Mouse (Mus musculus) cerebellum, adult 11 months (tissue): Measurements from ENCODE around the gene Mras.
A peak's percentile ranks its signal among the peaks of the same experiment; 100 is the strongest.

Experiments used
- DNase-seq: peaks from one replicate; pipeline ENCODE4 v3.0.0; 2022

Mras gene

DNA sequence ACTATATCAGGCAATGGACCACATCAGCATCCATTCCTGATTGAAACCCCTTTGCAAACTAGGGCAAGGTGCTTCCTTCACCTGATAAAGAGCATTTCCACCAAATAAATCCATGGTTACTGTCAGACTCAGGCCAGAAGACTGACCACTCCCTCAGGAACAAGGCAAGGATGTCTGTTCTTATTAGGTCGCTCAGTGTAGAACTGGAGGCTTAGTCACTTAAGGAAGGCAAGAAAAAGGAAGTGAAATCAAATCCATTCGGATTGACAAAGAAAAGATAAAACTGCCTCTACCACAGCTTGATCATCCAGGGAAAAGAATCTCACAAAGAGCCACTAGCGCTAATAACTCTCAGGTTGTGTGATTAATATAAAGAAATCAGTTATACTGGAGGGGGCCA, 27.9 kb downstream of the Mras start:
- no peak for DNase-seq

DNA sequence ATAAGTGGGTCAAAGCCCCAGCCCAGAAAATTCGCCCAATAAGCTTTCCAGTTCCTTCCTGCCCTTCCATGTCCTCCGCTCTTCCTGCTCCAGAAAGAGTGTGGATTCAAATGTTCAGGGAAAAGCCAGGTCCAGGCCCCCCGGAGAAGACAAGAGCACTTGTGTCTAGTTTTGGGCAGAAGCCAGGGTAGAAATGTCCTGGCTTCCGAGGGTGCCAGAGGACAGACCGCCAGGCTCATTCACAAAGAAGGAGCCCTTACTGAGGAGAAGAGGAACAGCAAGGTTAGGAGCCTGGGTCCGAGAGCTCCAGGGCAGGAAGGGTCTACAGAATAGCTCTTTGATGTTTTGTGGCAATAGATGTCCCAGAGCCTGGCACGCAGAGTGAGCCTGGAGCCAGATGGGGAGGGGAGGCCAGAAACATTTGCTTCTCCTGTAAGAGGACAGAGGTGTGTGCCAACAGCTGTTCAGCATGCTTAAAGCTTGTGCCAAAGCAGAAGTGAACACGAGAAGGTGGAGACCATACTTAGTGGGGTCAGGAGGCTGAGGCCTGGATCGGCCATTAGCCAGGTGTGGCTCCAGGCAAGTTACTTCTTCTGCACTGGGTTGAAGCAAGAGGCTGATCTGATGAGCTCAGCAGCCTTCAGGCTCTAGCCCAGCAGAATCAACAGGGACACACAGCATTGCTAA, 35.8 kb downstream of the Mras start:
- no peak for DNase-seq

DNA sequence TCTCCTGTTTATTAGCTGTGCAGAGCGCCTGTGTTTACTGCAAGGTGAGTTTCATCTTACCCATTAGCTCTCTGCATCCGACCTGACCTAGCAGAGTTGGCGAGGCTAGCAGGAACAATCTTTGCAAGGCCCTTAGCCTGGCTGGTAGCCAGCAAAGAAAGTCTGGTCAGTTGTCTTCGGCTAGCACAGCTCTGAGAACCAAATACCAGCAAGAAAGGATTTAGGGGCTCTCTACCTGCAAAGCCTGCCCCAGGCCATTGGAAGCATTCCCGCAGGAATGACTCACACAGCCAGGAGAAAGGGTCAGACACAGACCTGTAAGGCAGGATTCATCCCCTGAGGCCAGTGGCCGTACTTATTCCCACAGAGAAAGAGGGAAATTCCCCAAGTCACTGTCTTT, 36.4 kb downstream of the Mras start:
- peak; percentile 32 for DNase-seq

DNA sequence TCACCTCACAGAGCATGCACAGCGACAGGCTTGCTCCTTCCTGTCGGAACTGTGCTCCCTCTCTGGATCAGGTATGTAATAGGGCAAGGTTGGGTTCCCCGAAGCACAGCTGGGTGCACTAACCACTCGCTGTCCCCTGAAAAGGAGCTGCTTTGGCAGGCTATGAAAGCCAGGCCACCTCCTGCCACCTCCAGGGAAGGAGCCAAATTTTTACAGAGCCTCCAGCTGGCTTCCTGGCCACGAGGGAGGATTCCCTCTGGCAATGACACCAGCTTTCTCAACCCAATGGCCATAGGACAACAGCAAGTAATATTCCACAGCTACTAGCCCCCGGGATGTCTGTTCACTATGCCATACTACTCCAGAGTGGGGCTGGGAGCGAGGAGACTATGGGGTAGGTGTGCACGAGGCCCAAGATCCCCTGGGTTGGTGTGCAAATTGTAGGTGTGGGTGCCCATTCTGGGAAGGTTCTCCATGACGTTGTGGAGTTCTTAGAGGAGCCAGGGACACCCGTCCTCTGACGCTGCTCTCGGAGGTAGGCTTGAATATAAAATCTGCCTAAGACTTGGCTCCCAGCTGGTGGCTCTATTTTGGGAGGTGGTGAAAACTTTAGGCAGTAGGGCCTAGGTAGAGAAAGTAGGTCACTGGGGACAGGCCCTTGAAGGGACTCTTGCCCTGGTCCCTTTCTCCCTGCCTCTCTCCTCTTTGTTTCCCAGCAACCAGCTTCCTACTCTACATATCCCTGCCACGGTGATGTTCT, 39.9 kb downstream of the Mras start:
- peak; percentile 34 for DNase-seq

DNA sequence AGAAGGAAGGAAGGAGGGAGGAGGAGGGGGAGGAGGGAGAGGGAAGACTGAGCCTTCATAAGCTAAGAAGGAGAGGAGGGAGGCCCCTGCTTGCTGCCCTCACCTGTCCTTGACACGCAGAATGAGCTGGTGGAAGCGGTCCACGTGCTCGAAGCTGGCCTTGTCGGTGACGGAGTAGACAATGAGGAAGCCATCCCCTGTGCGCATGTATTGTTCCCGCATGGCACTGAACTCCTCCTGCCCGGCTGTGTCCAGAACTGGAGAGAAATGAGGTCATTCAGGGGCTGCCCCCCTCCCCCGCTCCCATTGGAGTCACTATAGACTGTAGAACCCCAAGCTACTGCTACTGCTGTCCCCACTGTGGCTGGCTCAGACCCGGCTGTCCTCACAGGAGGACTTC, 42.8 kb downstream of the Mras start:
- DNase-seq = no peak

DNA sequence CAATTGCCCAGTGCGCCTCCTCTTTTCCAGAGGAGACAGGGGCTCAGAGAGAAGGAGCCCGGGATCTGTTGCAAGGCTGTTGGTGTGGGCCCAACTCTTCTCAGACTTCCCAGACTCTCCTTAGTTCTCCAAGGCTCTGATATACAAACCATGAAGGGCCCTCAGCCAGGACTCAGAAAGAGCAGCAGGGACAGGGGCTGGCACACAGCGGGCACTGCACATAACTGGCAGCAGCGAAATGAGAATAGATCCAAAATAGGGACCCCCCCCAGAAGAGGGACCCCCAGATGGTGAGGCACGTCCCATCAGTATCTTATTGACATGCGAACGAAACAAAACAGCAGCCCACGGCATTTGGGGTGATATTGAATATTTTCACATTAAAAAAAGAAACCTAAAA, 44.0 kb downstream of the Mras start:
- no peak for DNase-seq

DNA sequence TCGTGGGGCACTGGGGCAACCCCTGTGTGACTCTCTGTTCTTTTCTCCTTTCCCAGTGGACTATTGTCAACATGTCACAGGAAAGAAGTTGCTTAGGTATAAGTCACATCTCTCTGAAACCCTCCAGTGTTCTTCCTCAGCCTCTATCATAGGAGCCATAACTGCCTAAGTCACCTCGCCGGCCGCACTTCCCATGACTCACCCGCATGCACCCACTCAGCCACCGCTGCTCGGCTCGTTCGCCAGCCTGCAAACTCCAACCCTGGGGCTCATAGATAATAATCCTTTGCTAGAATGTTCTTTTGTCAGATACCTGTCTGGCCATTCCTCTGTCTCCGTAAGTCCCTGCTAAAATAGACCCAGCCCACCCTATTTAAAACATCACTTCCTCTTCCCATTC, 45.6 kb downstream of the Mras start:
- DNase-seq = no peak

DNA sequence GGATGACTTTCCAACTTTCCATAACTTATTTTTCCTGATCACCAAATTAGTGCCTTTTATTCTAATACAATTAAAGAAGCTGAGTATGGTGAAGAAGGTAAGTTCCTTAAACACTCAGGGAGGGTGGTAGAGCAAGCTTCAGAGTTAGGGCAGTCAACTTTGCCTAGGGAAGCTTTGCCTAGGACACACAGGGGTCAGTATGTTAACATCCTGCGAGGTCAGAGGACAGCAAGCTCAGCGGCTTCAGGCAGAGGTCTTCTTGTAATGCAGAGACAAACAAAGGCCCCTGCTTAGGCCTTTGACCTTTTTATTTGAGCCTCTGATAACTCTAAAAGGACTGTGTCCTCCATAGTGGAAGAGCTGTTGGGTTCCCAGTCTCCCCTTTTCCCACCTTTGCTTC, 46.5 kb downstream of the Mras start:
- DNase-seq = no peak

DNA sequence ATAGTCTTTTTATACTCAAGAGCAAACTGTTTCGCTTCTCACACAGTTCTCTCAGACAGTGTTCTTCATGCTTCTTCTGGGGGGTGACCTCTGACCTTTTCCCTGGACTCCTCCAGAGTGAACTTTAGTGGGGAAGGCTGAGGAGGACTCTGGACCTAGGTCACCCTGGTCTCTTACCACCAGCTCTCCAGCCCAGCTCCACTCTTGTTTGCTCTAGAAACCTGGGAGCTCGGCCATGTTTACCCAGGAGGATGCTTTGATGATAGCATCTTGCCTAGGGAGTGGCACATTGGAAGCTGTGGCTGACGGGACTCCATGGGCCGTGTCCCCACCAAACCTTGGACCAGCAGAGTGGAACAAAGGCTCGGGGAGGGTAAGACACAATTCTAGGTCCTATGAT, 47.0 kb downstream of the Mras start:
- DNase-seq = no peak

DNA sequence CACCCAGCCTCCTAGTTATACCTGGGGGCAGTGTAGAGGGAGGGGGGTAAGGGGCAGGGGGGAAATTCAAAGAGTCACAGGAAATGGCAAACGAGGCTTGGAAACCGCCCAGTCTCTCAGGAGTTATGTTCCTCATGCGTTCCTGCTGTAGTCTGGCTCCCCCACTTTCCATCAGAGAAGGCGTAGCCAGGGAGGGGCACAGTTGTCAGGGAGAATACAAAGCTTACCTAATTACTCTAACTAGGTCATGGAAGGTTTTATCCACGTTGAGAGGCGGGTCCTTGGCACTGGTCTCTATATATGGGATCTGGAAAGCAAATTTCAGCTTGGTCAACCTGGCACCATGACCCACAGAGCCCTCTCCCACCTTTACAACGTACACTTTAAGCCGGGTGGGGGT, 47.7 kb downstream of the Mras start:
- DNase-seq = no peak

DNA sequence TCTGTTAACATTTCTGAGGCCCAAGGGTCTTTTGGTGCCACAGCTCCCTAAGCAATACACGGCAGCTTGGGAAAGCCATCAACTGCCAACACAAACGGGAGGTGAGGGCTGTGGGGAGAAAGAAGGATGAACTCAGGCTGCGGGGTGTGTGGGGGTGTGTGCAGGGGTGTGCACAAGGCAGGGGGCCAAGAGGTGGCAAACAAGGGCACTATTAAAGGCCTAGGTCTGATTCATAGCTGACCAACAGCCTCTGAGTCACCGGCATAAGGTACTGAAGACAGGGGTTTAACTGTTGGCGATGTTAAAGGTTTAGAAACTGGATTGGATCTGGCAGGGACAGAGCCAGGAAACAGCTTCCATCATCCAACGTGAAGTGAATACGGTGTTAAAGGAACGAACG, 48.3 kb downstream of the Mras start:
- no peak for DNase-seq

DNA sequence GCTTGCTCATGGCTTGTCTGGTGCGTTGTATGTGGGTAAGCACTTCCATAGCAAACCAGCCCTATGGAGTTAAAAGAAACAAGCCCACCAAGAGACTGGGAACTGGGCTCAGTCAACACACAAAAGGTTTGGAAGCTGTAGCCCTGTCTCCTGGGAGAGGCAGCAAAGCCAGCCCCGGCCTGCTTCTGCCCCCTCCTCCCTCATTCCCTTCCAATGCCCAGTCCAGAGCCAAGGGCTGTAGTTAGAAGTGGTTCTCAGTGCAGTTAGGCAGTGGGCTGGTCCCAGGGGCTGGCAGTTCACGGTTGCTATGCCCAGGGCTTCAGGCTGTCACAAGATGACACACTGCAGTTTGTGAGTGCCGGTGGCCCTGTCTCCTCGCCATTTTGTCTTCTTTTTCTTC, 49.1 kb downstream of the Mras start:
- no peak for DNase-seq

DNA sequence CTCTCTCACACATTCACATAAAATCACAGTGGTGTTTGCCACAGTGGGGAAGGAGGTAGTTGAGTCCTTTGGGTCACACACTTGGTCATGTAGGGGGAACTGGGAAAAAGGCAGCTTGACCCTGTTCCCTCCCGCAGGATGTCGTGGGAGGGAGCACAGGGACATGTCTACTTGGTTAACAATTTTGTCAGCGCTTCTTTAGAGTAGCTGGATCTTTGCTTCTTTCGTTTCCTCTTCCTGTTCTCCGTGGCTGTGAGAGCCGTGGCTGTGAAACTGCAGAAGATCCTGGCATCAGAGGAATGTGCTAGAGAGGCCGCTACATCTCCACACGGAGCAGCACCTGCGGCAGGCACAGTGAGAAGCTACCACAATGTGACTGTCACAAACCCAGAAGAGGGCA, 54.6 kb downstream of the Mras start:
- no peak for DNase-seq

DNA sequence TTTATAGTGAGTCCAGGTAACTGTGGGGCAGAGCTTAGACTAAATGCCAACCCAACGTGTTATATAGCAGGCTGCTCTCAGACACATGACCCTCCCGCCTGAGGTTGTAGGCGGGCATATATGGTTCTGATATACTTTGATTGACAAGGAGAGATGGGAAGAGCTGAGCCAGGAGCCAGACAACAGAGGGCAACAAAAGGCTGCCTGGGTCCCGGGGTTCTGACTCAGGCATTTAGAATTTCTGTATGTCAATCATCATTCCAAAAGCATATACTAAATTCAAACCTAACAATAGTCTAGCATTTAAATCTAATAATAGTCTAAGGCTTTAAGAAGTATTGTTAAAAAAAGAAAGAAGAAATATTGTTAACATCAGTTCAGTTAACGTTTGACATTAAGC, 58.0 kb downstream of the Mras start:
- no peak for DNase-seq

DNA sequence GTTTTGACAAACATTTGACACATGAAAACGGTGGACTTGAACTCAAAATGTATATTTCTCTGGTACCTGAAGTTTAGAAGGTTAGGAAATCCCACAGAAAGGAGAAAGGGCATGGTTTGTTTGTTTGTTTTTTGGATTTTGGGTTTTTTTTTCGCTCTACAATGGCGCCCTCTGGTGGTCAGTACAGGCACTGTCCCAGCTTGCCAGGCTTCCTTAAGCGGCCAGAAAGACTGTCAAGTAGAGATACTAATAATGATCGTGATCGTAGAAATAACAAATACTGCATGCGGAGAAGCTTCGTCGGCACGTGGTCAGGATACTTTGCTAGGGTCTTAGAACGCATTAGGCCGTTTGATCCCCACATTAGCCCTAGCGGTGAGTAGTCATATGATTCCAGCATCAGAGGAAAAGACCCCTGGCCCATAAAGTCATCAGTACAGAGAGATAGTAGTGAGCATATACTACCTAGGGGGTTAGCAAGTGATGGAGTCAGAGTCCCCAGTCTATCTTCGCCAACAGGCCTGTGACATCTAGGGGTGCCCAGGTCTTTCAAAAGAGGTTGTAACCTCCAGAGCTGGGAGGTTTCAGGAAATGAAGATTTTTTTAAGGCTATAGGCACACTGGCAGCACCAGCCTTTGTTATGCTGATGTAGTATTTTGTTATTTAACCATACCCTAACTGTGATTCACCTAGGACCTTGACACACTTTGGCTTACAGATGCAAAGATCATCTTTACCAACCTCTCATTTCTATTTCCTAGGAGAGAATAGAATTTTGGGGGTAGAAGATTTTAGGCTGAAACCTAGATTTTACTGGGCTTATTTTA, 60.4 kb downstream of the Mras start:
- peak; percentile 33 for DNase-seq

DNA sequence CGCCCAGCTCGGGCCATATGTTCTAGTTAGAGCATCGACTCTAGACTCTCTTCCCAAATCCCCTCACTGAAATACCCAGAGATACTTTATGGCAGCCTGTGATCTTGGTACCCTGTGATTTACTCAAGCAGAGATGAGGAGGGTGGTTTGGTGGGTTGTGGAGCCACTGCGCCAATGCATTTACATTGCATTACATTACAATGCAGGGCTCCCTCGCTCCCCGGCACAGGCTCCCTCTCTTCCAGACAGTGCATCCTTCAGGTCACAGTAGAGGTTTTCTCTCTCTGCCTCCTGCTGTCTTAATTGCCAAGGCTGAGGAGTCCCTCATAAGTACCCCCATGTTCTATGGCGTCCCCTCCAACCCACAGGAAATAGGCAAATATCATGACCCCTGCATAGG, 68.8 kb downstream of the Mras start:
- no peak for DNase-seq

DNA sequence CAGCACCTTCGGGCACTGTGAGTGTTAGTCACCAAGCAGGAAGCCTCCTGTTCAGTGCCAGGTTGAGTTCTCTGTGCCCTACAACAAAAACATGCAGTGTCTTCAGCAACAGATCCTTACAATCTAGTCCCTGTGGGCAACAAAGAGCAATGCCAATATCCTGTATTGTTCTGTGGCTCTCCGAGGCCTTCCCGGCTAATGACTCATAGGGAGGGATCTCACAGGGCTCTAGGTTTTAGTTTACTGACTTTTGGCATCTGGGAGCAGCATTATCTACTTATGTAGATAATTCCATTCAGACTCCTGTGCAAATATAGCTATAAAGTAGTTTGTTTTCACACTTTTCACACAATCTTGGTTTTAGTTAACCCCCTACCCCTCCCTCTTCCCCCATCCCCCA, 71.3 kb downstream of the Mras start:
- DNase-seq = no peak

DNA sequence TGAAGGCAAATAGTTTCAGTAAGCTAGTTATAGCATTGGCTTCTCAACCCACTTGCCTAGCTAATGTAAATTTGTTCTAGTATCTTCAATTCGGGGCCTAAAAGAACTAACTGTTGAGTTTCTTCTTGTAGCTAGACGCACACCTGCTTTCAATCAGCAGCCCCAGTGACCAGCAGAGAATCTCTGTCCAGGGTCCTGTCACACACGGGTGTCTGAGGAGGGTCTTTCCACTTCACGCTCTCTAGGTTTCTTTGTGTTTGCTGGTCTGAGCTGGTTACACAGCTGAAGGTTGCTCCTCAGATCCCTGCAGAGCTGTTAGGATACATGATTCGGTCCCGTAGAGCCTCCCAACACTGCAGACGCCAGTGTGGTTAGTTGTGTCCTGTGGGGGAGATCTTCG, 74.1 kb downstream of the Mras start:
- DNase-seq = no peak

DNA sequence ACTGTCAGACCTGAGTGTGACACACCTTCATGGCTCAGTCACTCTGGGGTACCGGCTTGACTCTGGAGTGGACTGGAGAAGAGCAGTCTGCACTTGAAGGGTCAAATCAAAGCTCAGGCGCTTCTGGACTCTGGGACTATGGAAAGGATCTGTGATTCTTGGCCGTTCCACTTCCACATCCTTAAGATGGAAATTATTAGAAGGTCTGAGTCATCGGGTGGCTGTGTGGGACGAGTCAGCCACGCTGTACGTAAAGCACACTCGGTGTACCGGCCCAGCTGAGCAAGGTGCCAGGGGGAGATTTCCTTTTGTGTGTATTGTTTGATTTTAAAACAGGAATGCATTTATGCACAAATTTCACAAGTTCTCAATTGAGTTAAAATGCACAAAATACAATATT, 75.2 kb downstream of the Mras start:
- DNase-seq = no peak

DNA sequence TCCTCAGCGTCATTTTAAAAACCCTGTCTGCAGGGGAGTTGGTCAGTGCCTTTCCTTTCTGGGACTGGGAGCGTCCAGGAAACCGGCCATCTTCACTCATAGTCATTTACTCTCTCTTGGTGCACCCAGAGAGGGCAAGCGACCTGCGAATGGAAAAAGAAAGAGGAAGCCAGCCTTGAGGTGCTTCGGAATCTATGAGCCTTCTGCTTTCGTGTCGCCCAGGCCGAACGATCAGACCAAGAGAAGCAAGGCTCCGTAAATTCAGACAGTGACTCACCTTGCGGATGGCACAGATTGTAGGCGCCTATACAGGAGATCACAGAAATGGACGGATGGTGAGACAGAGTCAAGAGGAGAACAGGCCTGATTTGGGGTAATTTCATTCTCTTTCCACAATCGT, 78.2 kb downstream of the Mras start:
- no peak for DNase-seq

DNA sequence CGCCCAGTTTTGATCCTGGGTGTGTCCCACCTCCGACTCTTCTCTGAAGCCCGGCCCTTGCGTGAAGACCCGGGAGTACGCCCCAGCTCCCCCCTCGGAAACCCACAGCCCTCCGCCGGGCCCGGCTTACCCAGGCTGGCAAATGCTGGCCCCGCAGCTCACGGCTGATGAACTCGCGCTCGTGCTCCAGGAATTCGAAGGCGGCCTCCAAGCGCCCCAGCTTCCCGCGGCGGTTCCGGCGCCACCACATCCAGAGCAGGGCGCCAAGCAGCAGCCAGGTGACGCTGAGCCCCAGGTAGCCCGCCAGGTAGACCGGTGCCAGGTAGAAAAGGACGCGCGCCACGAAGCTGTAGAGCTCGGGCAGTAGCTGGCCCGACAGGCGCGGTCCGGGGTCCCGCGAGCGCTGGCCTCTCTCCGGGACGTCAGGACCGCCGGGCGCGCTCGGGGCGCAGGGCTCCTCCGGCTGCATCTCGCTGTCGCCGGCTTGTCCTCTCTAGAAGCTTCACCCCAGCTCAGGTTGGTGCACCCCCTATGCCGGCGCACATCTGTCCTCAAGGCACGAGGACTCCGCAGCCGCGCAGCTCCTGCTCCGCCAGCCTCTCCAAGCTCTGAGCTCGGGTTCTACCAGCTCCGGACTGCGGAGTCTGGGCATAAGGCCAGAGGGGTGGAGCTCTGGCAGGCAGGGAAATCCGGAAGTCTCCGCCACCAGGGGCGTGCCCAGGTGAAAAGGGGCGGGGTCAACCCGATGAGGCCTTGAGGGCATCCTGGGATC, 79.1 kb downstream of the Mras start, which contains the start of gene Esyt3:
Gene Esyt3 (minus strand): TSS at position 637 of the 772 bp plus-strand sequence.
- DNase-seq = peak; percentile 8

DNA sequence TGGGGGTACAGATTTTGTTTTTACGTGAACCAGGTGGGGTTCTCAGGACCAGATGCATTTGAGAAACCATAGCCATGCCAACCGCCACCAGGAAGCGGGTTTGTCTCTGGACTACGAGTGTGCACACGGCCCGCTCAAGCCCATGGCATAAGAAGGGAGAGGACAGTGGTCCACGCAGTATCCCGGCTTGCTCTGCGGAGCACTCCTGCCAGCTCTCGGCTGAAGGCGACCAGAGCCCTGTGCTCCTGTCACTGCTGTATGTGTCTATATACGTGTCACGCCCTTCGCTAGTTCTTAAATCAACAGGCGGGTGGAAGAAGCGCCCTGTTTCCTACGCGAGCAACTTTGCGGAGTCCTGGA, 79.6 kb downstream of the Mras start:
- DNase-seq = no peak

DNA sequence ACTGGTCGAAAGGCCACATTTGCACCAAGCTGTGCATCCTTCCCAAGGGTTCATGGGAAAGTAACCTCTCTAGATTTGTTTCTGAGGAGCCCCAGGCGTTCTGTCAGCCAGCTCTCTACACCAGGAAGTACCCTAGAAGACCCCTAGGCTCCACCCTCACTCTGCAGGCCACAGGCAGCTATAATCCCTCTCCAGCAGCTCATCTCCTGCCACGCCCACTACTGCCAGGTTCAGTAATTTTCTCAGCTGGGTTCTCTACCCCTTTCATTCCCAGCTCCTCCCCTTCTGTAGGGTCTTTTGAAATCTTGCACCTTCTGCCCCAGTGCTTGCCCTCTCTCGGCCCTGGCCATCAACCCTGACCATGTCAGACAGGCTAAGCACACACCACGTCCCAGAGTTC, 81.2 kb downstream of the Mras start:
- no peak for DNase-seq
